Mouse (Mus musculus) spleen, embryonic (tissue): ENCODE data around the gene Herpud1.

ENCODE experiments used
- CTCF ChIA-PET: fragments of 350-600 bp; sonication (Branson Sonifier 250); formaldehyde crosslinking; loops from one replicate; lab custom pipeline; 2022; lab: Charles Lee

Herpud1 gene

GRCm38 (mm10) chr8:94398587-94398986 lies 12.3 kb downstream of the Herpud1 start:
- CTCF ChIA-PET = interaction anchor here (0.7 to 0.9 kb wide), 4 partner anchors 9 to 52 kb away, joined by 3 to 4 read pairs (median 3); no protein-coding TSS in a partner anchor

DNA sequence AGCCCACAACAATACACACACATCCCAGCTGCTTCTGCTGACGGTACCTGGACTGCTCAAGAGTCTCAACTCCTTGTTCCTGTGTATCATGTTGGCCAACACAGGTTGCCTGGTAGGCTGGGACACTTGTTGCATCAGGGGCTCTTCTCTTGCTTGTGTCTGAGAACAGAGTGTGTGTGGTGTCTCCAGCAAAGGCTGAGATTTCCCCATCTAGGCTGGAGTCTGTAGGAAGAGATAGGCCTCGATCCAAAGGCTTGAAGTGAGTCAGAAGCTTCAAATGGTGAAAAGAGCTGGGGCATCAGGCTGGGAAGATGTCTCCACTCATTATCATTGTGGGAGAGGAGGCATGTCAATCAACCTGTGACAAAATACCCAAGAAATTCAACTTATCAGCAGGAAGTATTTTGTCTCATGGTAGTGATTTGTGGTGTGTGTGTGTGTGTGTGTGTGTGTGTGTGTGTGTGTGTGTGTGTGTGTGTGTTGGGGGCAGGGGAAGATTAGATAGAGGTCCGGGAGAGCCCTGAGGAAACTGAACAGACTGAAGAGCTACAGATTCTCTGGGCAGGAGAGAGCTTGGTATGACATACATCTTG lies 13.2 kb downstream of the Herpud1 start:
- CTCF ChIA-PET = interaction anchor here (1.2 kb wide), 1 partner anchor 71 kb away, joined by 5 read pairs; no protein-coding TSS in a partner anchor

GRCm38 (mm10) chr8:94399957-94400356 lies 13.7 kb downstream of the Herpud1 start:
- CTCF ChIA-PET = interaction anchor here (0.7 to 1.2 kb wide), 5 partner anchors 20 to 210 kb away, joined by 3 to 8 read pairs (median 5); no protein-coding TSS in a partner anchor

DNA sequence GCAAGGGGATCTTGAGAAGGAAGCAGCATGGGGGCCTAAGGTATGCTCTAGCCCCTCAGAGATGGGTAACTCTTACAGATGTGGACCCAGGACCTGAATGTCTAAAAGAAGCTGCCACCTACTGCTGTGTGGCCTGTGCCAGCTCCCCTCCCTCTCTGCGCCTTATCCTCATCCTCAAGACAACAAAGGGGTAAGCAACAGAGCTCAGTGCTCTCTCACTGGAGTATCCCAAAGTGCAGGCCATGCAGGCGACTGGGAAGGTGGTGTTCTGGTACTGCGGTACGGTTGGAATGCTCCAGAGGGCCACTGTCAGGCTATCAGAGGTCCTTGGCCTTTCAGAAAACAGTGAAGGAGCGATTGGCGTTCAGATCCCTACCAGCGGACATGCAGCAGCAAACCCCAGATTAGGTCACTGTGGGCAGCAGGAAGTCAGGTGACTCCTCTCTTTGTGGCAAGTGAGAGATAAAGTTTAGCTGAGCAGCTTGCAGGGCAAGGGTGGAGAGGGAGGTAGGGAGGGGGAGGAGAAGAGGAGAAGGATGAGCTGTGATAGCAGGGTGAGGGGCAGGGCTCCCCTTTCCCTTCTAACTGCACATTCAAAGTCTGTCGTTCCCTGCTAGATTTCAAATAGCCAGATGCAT lies 22.3 kb downstream of the Herpud1 start:
- CTCF ChIA-PET = no interaction called here

GRCm38 (mm10) chr8:94409523-94409922 lies 23.3 kb downstream of the Herpud1 start:
- CTCF ChIA-PET = no interaction called here

DNA sequence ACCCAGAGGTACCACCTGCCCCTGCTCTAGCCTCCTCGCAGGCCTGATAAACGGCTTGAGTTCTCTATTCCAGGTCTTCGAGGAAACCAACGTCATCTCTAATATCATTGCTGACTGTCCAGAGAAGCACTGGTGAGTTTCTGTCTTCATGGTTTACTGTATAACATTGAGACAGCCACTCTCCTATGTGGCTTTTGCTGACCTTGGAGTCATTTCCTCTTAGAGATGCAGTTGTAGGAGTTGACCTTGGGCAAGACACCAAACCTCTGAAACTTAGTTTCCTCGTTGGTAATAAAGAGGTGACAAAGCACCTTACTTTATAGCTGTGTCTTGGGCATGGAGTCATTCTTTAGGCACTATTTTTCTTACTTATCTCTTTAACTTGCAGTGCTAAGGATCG lies 26.3 kb downstream of the Herpud1 start:
- CTCF ChIA-PET = no interaction called here

DNA sequence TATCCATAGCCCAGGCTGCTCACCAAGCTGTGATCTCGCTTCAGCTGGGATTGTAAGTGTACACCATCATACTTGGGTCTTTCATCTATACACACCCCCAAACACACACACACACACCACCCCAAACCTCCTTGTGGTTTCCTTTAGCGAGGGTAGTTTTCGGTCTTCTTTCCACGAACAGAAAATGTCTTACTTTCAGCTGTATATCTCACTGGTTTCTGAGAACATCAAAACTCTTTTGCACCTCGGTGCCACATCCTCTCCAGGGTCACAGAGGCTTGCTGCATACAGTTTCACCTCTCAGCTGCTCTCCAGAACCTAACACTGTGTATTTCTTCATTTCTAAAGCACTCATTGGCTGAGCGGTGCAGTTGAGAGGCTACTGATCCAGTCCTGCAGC lies 27.3 kb downstream of the Herpud1 start:
- CTCF ChIA-PET = interaction anchor here (0.6 kb wide), 1 partner anchor 23 kb away, joined by 9 read pairs; no protein-coding TSS in a partner anchor

DNA sequence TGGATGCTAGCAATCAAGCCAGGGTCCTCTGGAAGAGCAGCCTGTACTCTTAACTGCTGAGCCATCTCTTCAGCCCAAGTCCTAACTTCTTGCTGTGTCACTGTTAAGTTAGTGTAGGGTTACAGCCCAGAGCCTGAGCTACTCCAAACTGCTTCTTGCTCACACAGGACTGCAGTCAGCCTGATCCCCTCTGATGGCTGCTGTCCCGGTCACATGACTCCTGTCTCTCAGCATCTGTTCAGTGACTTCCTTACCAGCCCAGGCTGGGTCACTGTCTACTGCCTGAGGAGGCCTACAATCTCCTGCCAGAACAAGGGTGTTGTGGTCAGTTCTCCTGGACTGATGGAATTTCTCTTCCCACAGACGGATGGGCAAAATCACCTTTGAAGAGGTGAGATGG lies 29.0 kb downstream of the Herpud1 start:
- CTCF ChIA-PET = no interaction called here

DNA sequence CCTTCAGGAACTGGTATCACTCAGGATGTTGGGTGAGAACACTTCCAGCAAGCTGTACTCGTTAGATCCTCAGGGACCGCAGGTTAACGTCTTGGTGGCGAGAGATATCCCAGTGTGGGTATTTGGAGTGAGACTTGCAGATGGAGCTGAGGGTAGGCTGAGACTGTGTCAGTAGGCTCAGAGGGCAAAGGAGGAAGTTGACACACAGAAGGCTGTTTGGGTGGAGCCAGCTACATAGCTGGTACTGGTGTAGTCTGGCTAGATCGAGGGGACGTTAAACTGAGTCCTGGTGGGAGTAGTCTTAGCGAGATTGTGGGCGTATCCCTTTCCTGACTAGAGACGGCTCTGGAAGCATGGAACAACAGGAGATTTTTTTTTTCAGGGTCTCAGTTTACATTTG lies 31.8 kb downstream of the Herpud1 start:
- CTCF ChIA-PET = interaction anchor here (0.6 kb wide), 1 partner anchor 411 kb away, joined by 5 read pairs; no protein-coding TSS in a partner anchor

GRCm38 (mm10) chr8:94422270-94422669 lies 36.0 kb downstream of the Herpud1 start:
- CTCF ChIA-PET = no interaction called here

- CTCF ChIA-PET = no interaction called here
These were observed 41.7 kb downstream of the Herpud1 start for GRCm38 (mm10) chr8:94427953-94428352.

GRCm38 (mm10) chr8:94428420-94428819 lies 42.2 kb downstream of the Herpud1 start:
- CTCF ChIA-PET = no interaction called here

- CTCF ChIA-PET = interaction anchor here (0.5 kb wide), 1 partner anchor 86 kb away, joined by 3 read pairs; no protein-coding TSS in a partner anchor
These were observed 43.1 kb downstream of the Herpud1 start for GRCm38 (mm10) chr8:94429376-94429775.

- CTCF ChIA-PET = interaction anchor here (0.6 kb wide), 1 partner anchor 32 kb away, joined by 3 read pairs; no protein-coding TSS in a partner anchor
These were observed 46.0 kb downstream of the Herpud1 start for GRCm38 (mm10) chr8:94432212-94432611.

GRCm38 (mm10) chr8:94433981-94434466 lies 47.8 kb downstream of the Herpud1 start, which contains the start of gene Nlrc5:
TSS of gene Nlrc5 (plus strand) at chr8:94434356.
- CTCF ChIA-PET = interaction anchor here (0.7 kb wide), 1 partner anchor 48 kb away, joined by 3 read pairs; no protein-coding TSS in a partner anchor

GRCm38 (mm10) chr8:94434958-94435357 lies 48.7 kb downstream of the Herpud1 start:
- CTCF ChIA-PET = interaction anchor here (0.6 kb wide), 1 partner anchor 33 kb away, joined by 8 read pairs; no protein-coding TSS in a partner anchor

- CTCF ChIA-PET = interaction anchor here (0.5 to 0.6 kb wide), 2 partner anchors 9 to 32 kb away, joined by 4 to 8 read pairs; no protein-coding TSS in a partner anchor
These were observed 49.3 kb downstream of the Herpud1 start for GRCm38 (mm10) chr8:94435397-94436111.

DNA sequence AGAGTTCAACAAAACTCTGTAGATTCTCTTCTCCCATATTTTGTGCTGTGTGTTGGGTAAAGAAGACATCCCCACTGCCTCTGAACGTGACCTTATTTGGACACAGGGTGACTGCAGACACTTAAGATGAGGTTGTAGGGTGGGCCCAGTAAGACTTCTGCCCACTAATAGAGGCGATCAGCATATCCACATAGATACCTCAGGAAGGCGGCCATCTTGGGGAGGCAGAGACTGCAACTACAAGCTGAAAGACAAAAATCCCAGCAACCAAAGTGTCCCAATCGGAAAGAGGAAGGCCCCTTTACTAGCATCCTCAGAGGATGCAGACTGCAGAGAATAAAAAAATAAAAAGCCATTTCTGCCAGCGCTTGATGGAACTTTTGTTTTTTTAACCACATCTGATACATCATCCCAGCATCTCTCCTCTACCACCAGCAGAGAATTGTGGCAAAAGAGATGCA lies 49.9 kb downstream of the Herpud1 start:
- CTCF ChIA-PET = interaction anchor here (0.5 to 0.6 kb wide), 2 partner anchors 8 to 22 kb away, joined by 4 to 9 read pairs; no protein-coding TSS in a partner anchor

GRCm38 (mm10) chr8:94436900-94437299 lies 50.7 kb downstream of the Herpud1 start:
- CTCF ChIA-PET = interaction anchor here (0.6 kb wide), 1 partner anchor 23 kb away, joined by 9 read pairs; no protein-coding TSS in a partner anchor

GRCm38 (mm10) chr8:94438659-94439058 lies 52.4 kb downstream of the Herpud1 start:
- CTCF ChIA-PET = no interaction called here

- CTCF ChIA-PET = no interaction called here
These were observed 53.5 kb downstream of the Herpud1 start for GRCm38 (mm10) chr8:94439691-94440090.
